Mouse (Mus musculus): ENCODE results near the gene Zdhhc11. TPM values are rescaled to one million over a fixed set of nuclear protein-coding genes. Genes with fewer than 3 reads are reported as not detected.

Zdhhc11 gene
- polyA plus RNA-seq, 1 experiment from 2014 or later = not detected

- peaks cover 83% of the 10 kb centered on the region for H3K36me3 ChIP-seq
- no peaks in the 10 kb centered on the region for H3K9me3 ChIP-seq
- H3K27me3 ChIP-seq (ENCODE audit: insufficient read depth, poor library complexity, severe bottlenecking) = no peaks in the 10 kb centered on the region
- no peak overlapping the region for H3K4me3 ChIP-seq
- no peak overlapping the region for H3K27ac ChIP-seq
- DNase-seq (ENCODE audit: low spot score) = no peak
- 91% methylated on average over 3 of the region's 3 CpGs for WGBS
- H3K4me1 ChIP-seq (replicated peaks) = no peaks in the 10 kb centered on the region
Observed at GRCm38 (mm10) chr13:74039926-74040325, 76.3 kb downstream of the Zdhhc11 start.

Other genes with a start within 250 kb of the Zdhhc11 start
- gene Slc12a7, start 230.8 kb upstream of the Zdhhc11 start, polyA plus RNA-seq (2016; fragmentation: Nextera tagmentation; extraction: Ambion mirVana) = 43.4 and 53.4 TPM in 2 replicates
- 15.8 and 18.1 TPM in 2 replicates for gene Nkd2, start 116.2 kb upstream of the Zdhhc11 start, polyA plus RNA-seq (2016; fragmentation: Nextera tagmentation; extraction: Ambion mirVana)
- 51.5 and 61.9 TPM in 2 replicates for gene Trip13, start 26.1 kb upstream of the Zdhhc11 start, polyA plus RNA-seq (2016; fragmentation: Nextera tagmentation; extraction: Ambion mirVana)
- gene Brd9, start 26.0 kb upstream of the Zdhhc11 start, polyA plus RNA-seq (2016; fragmentation: Nextera tagmentation; extraction: Ambion mirVana) = 56.3 and 64.6 TPM in 2 replicates
- gene Tppp, start 45.6 kb downstream of the Zdhhc11 start, polyA plus RNA-seq (2016; fragmentation: Nextera tagmentation; extraction: Ambion mirVana) = 0.85 and 2.8 TPM in 2 replicates
- gene Cep72, start 98.4 kb downstream of the Zdhhc11 start, polyA plus RNA-seq (2016; fragmentation: Nextera tagmentation; extraction: Ambion mirVana) = 17.0 and 22.8 TPM in 2 replicates
- not detected in 2 replicates for gene Slc9a3, start 157.6 kb downstream of the Zdhhc11 start, polyA plus RNA-seq (2016; fragmentation: Nextera tagmentation; extraction: Ambion mirVana)
- 79.2 and 90.0 TPM in 2 replicates for gene Exoc3, start 244.9 kb downstream of the Zdhhc11 start, polyA plus RNA-seq (2016; fragmentation: Nextera tagmentation; extraction: Ambion mirVana)